8 mouse cellular contexts compared by ENCODE assay signal in the genomic region with DNA sequence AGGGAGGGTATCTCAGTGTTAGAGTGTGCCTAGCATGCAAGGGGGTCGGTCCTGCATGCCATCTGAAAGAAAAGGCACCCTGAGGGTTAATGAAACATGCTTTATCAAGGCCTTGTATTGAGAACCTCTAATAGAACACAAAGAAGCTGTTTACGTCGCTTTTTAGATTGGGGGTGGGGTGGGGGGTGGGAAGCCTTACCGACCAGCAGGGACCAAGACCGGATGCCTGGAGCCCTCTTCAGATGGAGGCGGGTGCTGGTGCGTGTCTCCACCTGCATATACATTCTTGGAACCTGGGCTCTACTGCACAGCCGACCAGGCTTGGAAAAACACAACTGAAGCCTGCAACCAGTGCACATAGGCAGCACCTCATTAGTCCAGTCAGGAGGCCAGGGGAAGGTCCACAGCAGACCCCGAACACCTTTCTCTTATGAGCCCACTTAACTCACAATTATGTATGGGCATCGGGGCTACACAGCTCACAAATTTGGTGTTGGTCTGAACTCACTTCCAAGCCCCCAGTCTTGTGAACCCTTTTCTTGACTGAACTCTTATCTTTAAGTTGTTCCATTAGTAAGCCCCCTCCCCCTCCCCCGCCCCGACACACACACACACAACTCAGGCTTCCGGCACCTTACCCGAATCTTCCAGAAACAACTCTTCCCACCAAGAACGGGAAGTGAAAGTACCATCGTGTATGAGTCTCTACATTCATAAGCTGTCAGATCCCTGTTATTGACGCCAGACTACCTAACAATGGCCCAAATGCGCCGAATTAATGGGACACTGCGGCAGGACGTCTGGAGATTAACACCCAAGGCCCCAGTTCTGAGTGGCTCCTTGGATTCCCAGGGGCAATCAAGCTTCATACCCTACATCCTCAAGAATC. TPM values are rescaled to one million over a fixed set of nuclear protein-coding genes. Genes with fewer than 3 reads are reported as not detected.
DNase-seq lines count a peak whose midpoint lies in the region; ATAC-seq and TF ChIP-seq lines count a peak whose summit lies in the region.

No protein-coding gene starts in this region.

- WGBS in kidney, embryonic 15.5 days, result 19% methylated on average over 21 of the region's 21 CpGs

- peaks cover 21% of the 10 kb centered on the region for H3K4me1 ChIP-seq in kidney, embryonic 15.5 days
- peaks cover 5% of the 10 kb centered on the region; the same call in 1 of the 2 replicates for H3K4me1 ChIP-seq in cortical plate, adult 2 months (ENCODE audit: control insufficient read depth, insufficient read depth, low read length)

- H3K4me3 ChIP-seq in kidney, embryonic 15.5 days (replicated peaks), result peak overlapping the region; percentile 76
- peak overlapping the region; percentile 64 for H3K4me3 ChIP-seq in cortical plate, adult 2 months (ENCODE audit: insufficient read depth, low read length)

- no peak for TF ChIP-seq POLR2A in cortical plate, adult 2 months (IDR thresholded peaks at IDR 0.05; ENCODE audit: extremely low read depth, insufficient read depth, low read length)

- no peaks in the 10 kb centered on the region for H3K27me3 ChIP-seq in kidney, embryonic 15.5 days

- DNase-seq in kidney, adult 11 months, result no peak
- peak; percentile 38 for DNase-seq in induced T-regulatory cell, adult 2 months (ENCODE audit: low read depth)
- DNase-seq in thymus, postnatal 4 days, result peak; percentile 45
- no peak for DNase-seq in urinary bladder, postnatal 4 days (ENCODE audit: low spot score in 2 of 2)
- no peak for DNase-seq in adrenal gland, adult 8-10 months

- H3K9me3 ChIP-seq in kidney, embryonic 15.5 days (replicated peaks), result no peaks in the 10 kb centered on the region

- peak overlapping the region; percentile 89 for H3K27ac ChIP-seq in kidney, embryonic 15.5 days
- 0 out of 2 replicates have a peak overlapping the region, but pooled peaks have one; percentile 8 for H3K27ac ChIP-seq in cortical plate, adult 2 months (ENCODE audit: insufficient read depth, low read length)

- 0 out of 2 replicates have a peak, but pooled peaks have one; percentile 7 for ATAC-seq in kidney, embryonic 15.5 days (replicated peaks; ENCODE audit: low FRiP score)
- ATAC-seq in megakaryocyte progenitor cell, adult 5-6 weeks (replicated peaks; ENCODE audit: poor library complexity), result peak; percentile 45

- peaks cover 42% of the 10 kb centered on the region for H3K36me3 ChIP-seq in kidney, embryonic 15.5 days

- peak overlapping the region; percentile 78 for H3K4me2 ChIP-seq in kidney, embryonic 15.5 days

- no peak for TF ChIP-seq CTCF in cortical plate, adult 2 months (IDR thresholded peaks at IDR 0.05; ENCODE audit: extremely low read depth, insufficient read depth, low read length)

- peak overlapping the region; percentile 70 for H3K9ac ChIP-seq in kidney, embryonic 15.5 days

RNA-seq across cellular contexts. Expression of a gene that starts 0.7 kb away (rescaled TPM):
- polyA plus RNA-seq in kidney, embryonic 15.5 days (2015; fragmentation: Nextera tagmentation; extraction: Ambion mirVana), result 32.6 and 34.4 TPM in 2 replicates
- 25.9 and 27.5 TPM in 2 replicates for polyA plus RNA-seq in cortical plate, adult 2 months (2012; rRNA removed)
- 39.6 and 42.2 TPM in 2 replicates for total RNA-seq in megakaryocyte progenitor cell, adult 5-6 weeks (2015)
- 34.5 and 40.0 TPM in 2 replicates for total RNA-seq in megakaryocyte progenitor cell, adult 5-6 weeks (2017)
- 10 to 100 TPM; 24.8 to 31.1 (median 29.1) TPM for total RNA-seq in adrenal gland, adult 8-10 months (2022)

RNA-seq across cellular contexts. Expression of a gene that starts 8.7 kb away (rescaled TPM):
- polyA plus RNA-seq in kidney, embryonic 15.5 days (2015; fragmentation: Nextera tagmentation; extraction: Ambion mirVana), result 53.8 and 60.5 TPM in 2 replicates
- polyA plus RNA-seq in cortical plate, adult 2 months (2012; rRNA removed), result 43.1 and 43.3 TPM in 2 replicates
- total RNA-seq in megakaryocyte progenitor cell, adult 5-6 weeks (2015), result 11.3 and 11.9 TPM in 2 replicates
- 21.0 and 23.9 TPM in 2 replicates for total RNA-seq in megakaryocyte progenitor cell, adult 5-6 weeks (2017)
- total RNA-seq in adrenal gland, adult 8-10 months (2022), result 10 to 100 TPM; 20.4 to 24.7 (median 23.1) TPM

RNA-seq across cellular contexts. Expression of a gene that starts 23.9 kb away (rescaled TPM):
- 31.7 and 32.0 TPM in 2 replicates for polyA plus RNA-seq in kidney, embryonic 15.5 days (2015; fragmentation: Nextera tagmentation; extraction: Ambion mirVana)
- polyA plus RNA-seq in cortical plate, adult 2 months (2012; rRNA removed), result 6.2 and 7.8 TPM in 2 replicates
- total RNA-seq in megakaryocyte progenitor cell, adult 5-6 weeks (2015), result 14.0 and 18.3 TPM in 2 replicates
- total RNA-seq in megakaryocyte progenitor cell, adult 5-6 weeks (2017), result 5.6 and 7.4 TPM in 2 replicates
- total RNA-seq in adrenal gland, adult 8-10 months (2022), result 10 to 100 TPM; 26.0 to 29.3 (median 27.9) TPM

RNA-seq across cellular contexts. Expression of a gene that starts 24.1 kb away (rescaled TPM):
- 9.6 and 13.7 TPM in 2 replicates for polyA plus RNA-seq in kidney, embryonic 15.5 days (2015; fragmentation: Nextera tagmentation; extraction: Ambion mirVana)
- 69.9 and 70.0 TPM in 2 replicates for polyA plus RNA-seq in cortical plate, adult 2 months (2012; rRNA removed)
- total RNA-seq in megakaryocyte progenitor cell, adult 5-6 weeks (2015), result 2.5 and 3.8 TPM in 2 replicates
- 5.7 and 6.3 TPM in 2 replicates for total RNA-seq in megakaryocyte progenitor cell, adult 5-6 weeks (2017)
- total RNA-seq in adrenal gland, adult 8-10 months (2022), result 10 to 100 TPM; 12.5 to 24.4 (median 17.6) TPM

RNA-seq across cellular contexts. Expression of a gene that starts 31.4 kb away (rescaled TPM):
- 8.0 TPM in 2 replicates for polyA plus RNA-seq in kidney, embryonic 15.5 days (2015; fragmentation: Nextera tagmentation; extraction: Ambion mirVana)
- 51.7 and 53.3 TPM in 2 replicates for polyA plus RNA-seq in cortical plate, adult 2 months (2012; rRNA removed)
- total RNA-seq in megakaryocyte progenitor cell, adult 5-6 weeks (2015), result 24.8 and 28.9 TPM in 2 replicates
- total RNA-seq in megakaryocyte progenitor cell, adult 5-6 weeks (2017), result 20.9 and 23.1 TPM in 2 replicates
- total RNA-seq in adrenal gland, adult 8-10 months (2022), result 10 to 100 TPM; 32.8 to 44.0 (median 41.8) TPM

Comparison
In these comparisons a context has a peak if more than half of its experiments do, and no peak if none do; other contexts are left out.
1. DNase-seq: peak in induced T-regulatory cell, adult 2 months (single experiment) and thymus, postnatal 4 days (single experiment); none in kidney, adult 11 months (single experiment), urinary bladder, postnatal 4 days (0 of 2) and adrenal gland, adult 8-10 months (single experiment).